Mouse (Mus musculus): ENCODE results near the gene Ifngr2. TPM values are rescaled to one million over a fixed set of nuclear protein-coding genes. Genes with fewer than 3 reads are reported as not detected.

The Ifngr2 gene
- polyA plus RNA-seq, 1 experiment from 2014 or later: 32.7 TPM

GRCm38 (mm10) chr16:91551081-91551524 is 4.2 kb downstream of the Ifngr2 start:
- Histone ChIP-seq H3K9ac (ENCODE audit: low read length) (no peak overlapping the region), H3K27ac (replicated peaks; ENCODE audit: low read depth, low read length) (no peak overlapping the region), H3K36me3 (ENCODE audit: control insufficient read depth, insufficient read depth, low read length) (peaks cover 3% of the 10 kb centered on the region; the same call in 1 of the 2 replicates), H3K9me3 (ENCODE audit: control insufficient read depth, low read length) (no peaks in the 10 kb centered on the region), H3K27me3 (ENCODE audit: control insufficient read depth, insufficient read depth, low read length) (no peaks in the 10 kb centered on the region), H3K4me1 (ENCODE audit: control insufficient read depth, insufficient read depth, low read length) (peaks cover 8% of the 10 kb centered on the region), H3K4me2 (ENCODE audit: low read depth, severe bottlenecking) (no peak overlapping the region), H3K4me3 (ENCODE audit: low read depth, low read length) (no peak overlapping the region)
- 82% methylated on average over 10 of the region's 10 CpGs for WGBS
- no peak for DNase-seq (ENCODE audit: low spot score)
- no peak for ATAC-seq (ENCODE audit: insufficient number of reproducible peaks, low FRiP score, low TSS enrichment, low read depth)

- Histone ChIP-seq H3K36me3 (ENCODE audit: control insufficient read depth, insufficient read depth, low read length) (peaks cover 3% of the 10 kb centered on the region; the same call in 1 of the 2 replicates), H3K4me2 (ENCODE audit: low read depth, severe bottlenecking) (no peak overlapping the region), H3K9me3 (ENCODE audit: control insufficient read depth, low read length) (no peaks in the 10 kb centered on the region), H3K4me3 (ENCODE audit: low read depth, low read length) (no peak overlapping the region), H3K27me3 (ENCODE audit: control insufficient read depth, insufficient read depth, low read length) (no peaks in the 10 kb centered on the region), H3K4me1 (ENCODE audit: control insufficient read depth, insufficient read depth, low read length) (peaks cover 5% of the 10 kb centered on the region), H3K9ac (ENCODE audit: low read length) (no peak overlapping the region), H3K27ac (replicated peaks; ENCODE audit: low read depth, low read length) (no peak overlapping the region)
- WGBS: 57% methylated on average over 9 of the region's 9 CpGs
- no peak for ATAC-seq (ENCODE audit: insufficient number of reproducible peaks, low FRiP score, low TSS enrichment, low read depth)
- no peak for DNase-seq (ENCODE audit: low spot score)
Observed at GRCm38 (mm10) chr16:91552072-91552471, 5.2 kb downstream of the Ifngr2 start.

GRCm38 (mm10) chr16:91553625-91554024 is 6.8 kb downstream of the Ifngr2 start:
- H3K4me1 ChIP-seq (ENCODE audit: control insufficient read depth, insufficient read depth, low read length): no peaks in the 10 kb centered on the region; the same call in 1 of the 2 replicates
- H3K9me3 ChIP-seq (ENCODE audit: control insufficient read depth, low read length): no peaks in the 10 kb centered on the region
- WGBS: 53% methylated on average over 12 of the region's 12 CpGs
- H3K4me3 ChIP-seq (ENCODE audit: low read depth, low read length): no peak overlapping the region
- ATAC-seq (ENCODE audit: insufficient number of reproducible peaks, low FRiP score, low TSS enrichment, low read depth): no peak
- no peak overlapping the region for H3K4me2 ChIP-seq (ENCODE audit: low read depth, severe bottlenecking)
- H3K27me3 ChIP-seq (ENCODE audit: control insufficient read depth, insufficient read depth, low read length): no peaks in the 10 kb centered on the region
- H3K36me3 ChIP-seq (ENCODE audit: control insufficient read depth, insufficient read depth, low read length): peaks cover 3% of the 10 kb centered on the region; the same call in 1 of the 2 replicates
- H3K9ac ChIP-seq (ENCODE audit: low read length): no peak overlapping the region
- DNase-seq (ENCODE audit: low spot score): no peak
- no peak overlapping the region for H3K27ac ChIP-seq (replicated peaks; ENCODE audit: low read depth, low read length)

- no peaks in the 10 kb centered on the region for H3K9me3 ChIP-seq (ENCODE audit: control insufficient read depth, low read length)
- ATAC-seq (ENCODE audit: insufficient number of reproducible peaks, low FRiP score, low TSS enrichment, low read depth) (no peak), DNase-seq (ENCODE audit: low spot score) (no peak)
- no peaks in the 10 kb centered on the region; the same call in 1 of the 2 replicates for H3K4me1 ChIP-seq (ENCODE audit: control insufficient read depth, insufficient read depth, low read length)
- no peak overlapping the region for H3K9ac ChIP-seq (ENCODE audit: low read length)
- no peak overlapping the region for H3K4me3 ChIP-seq (ENCODE audit: low read depth, low read length)
- H3K27me3 ChIP-seq (ENCODE audit: control insufficient read depth, insufficient read depth, low read length): no peaks in the 10 kb centered on the region
- no peak overlapping the region for H3K27ac ChIP-seq (replicated peaks; ENCODE audit: low read depth, low read length)
- H3K36me3 ChIP-seq (ENCODE audit: control insufficient read depth, insufficient read depth, low read length): peaks cover 3% of the 10 kb centered on the region; the same call in 1 of the 2 replicates
- WGBS: 81% methylated on average over 8 of the region's 8 CpGs
- H3K4me2 ChIP-seq (ENCODE audit: low read depth, severe bottlenecking): no peak overlapping the region
Observed at GRCm38 (mm10) chr16:91555017-91555605, 8.2 kb downstream of the Ifngr2 start.

GRCm38 (mm10) chr16:91556659-91557058 is 9.8 kb downstream of the Ifngr2 start:
- Histone ChIP-seq H3K36me3 (ENCODE audit: control insufficient read depth, insufficient read depth, low read length) (peaks cover 3% of the 10 kb centered on the region; the same call in 1 of the 2 replicates), H3K4me2 (ENCODE audit: low read depth, severe bottlenecking) (no peak overlapping the region), H3K4me1 (ENCODE audit: control insufficient read depth, insufficient read depth, low read length) (no peaks in the 10 kb centered on the region; the same call in 1 of the 2 replicates), H3K27ac (replicated peaks; ENCODE audit: low read depth, low read length) (no peak overlapping the region), H3K9ac (ENCODE audit: low read length) (no peak overlapping the region), H3K27me3 (ENCODE audit: control insufficient read depth, insufficient read depth, low read length) (no peaks in the 10 kb centered on the region), H3K4me3 (ENCODE audit: low read depth, low read length) (no peak overlapping the region), H3K9me3 (ENCODE audit: control insufficient read depth, low read length) (no peaks in the 10 kb centered on the region)
- DNase-seq (ENCODE audit: low spot score): no peak
- ATAC-seq (ENCODE audit: insufficient number of reproducible peaks, low FRiP score, low TSS enrichment, low read depth): no peak
- WGBS: 66% methylated on average over 15 of the region's 15 CpGs

- no peak overlapping the region for H3K4me2 ChIP-seq (ENCODE audit: low read depth, severe bottlenecking)
- DNase-seq (ENCODE audit: low spot score) (peak; percentile 42), ATAC-seq (ENCODE audit: insufficient number of reproducible peaks, low FRiP score, low TSS enrichment, low read depth) (no peak)
- H3K4me3 ChIP-seq (ENCODE audit: low read depth, low read length): no peak overlapping the region
- no peak overlapping the region for H3K27ac ChIP-seq (replicated peaks; ENCODE audit: low read depth, low read length)
- H3K27me3 ChIP-seq (ENCODE audit: control insufficient read depth, insufficient read depth, low read length): no peaks in the 10 kb centered on the region
- H3K36me3 ChIP-seq (ENCODE audit: control insufficient read depth, insufficient read depth, low read length): peaks cover 3% of the 10 kb centered on the region; the same call in 1 of the 2 replicates
- 31% methylated on average over 7 of the region's 7 CpGs for WGBS
- H3K9ac ChIP-seq (ENCODE audit: low read length): no peak overlapping the region
- no peaks in the 10 kb centered on the region for H3K9me3 ChIP-seq (ENCODE audit: control insufficient read depth, low read length)
- H3K4me1 ChIP-seq (ENCODE audit: control insufficient read depth, insufficient read depth, low read length): no peaks in the 10 kb centered on the region; the same call in 1 of the 2 replicates
Observed at GRCm38 (mm10) chr16:91557214-91557613, 10.3 kb downstream of the Ifngr2 start.

- Histone ChIP-seq H3K36me3 (ENCODE audit: control insufficient read depth, insufficient read depth, low read length) (peaks cover 3% of the 10 kb centered on the region; the same call in 1 of the 2 replicates), H3K4me1 (ENCODE audit: control insufficient read depth, insufficient read depth, low read length) (no peaks in the 10 kb centered on the region; the same call in 1 of the 2 replicates), H3K4me3 (ENCODE audit: low read depth, low read length) (no peak overlapping the region), H3K9ac (ENCODE audit: low read length) (no peak overlapping the region), H3K4me2 (ENCODE audit: low read depth, severe bottlenecking) (no peak overlapping the region), H3K27me3 (ENCODE audit: control insufficient read depth, insufficient read depth, low read length) (no peaks in the 10 kb centered on the region), H3K27ac (replicated peaks; ENCODE audit: low read depth, low read length) (no peak overlapping the region), H3K9me3 (ENCODE audit: control insufficient read depth, low read length) (no peaks in the 10 kb centered on the region)
- WGBS: 94% methylated on average over 15 of the region's 15 CpGs
- DNase-seq (ENCODE audit: low spot score) (no peak), ATAC-seq (ENCODE audit: insufficient number of reproducible peaks, low FRiP score, low TSS enrichment, low read depth) (no peak)
Observed at GRCm38 (mm10) chr16:91557693-91558092, 10.8 kb downstream of the Ifngr2 start.

- WGBS: 57% methylated on average over 9 of the region's 9 CpGs
- Histone ChIP-seq H3K4me3 (ENCODE audit: low read depth, low read length) (no peak overlapping the region), H3K9me3 (ENCODE audit: control insufficient read depth, low read length) (no peaks in the 10 kb centered on the region), H3K27me3 (ENCODE audit: control insufficient read depth, insufficient read depth, low read length) (no peaks in the 10 kb centered on the region), H3K4me2 (ENCODE audit: low read depth, severe bottlenecking) (no peak overlapping the region), H3K4me1 (ENCODE audit: control insufficient read depth, insufficient read depth, low read length) (no peaks in the 10 kb centered on the region), H3K27ac (replicated peaks; ENCODE audit: low read depth, low read length) (no peak overlapping the region), H3K9ac (ENCODE audit: low read length) (no peak overlapping the region), H3K36me3 (ENCODE audit: control insufficient read depth, insufficient read depth, low read length) (no peaks in the 10 kb centered on the region)
- DNase-seq (ENCODE audit: low spot score) (no peak), ATAC-seq (ENCODE audit: insufficient number of reproducible peaks, low FRiP score, low TSS enrichment, low read depth) (no peak)
Observed at GRCm38 (mm10) chr16:91561099-91561498, 14.2 kb downstream of the Ifngr2 start.
